10 mouse cellular contexts compared by ENCODE assay signal in genomic region chr17:75055961-75056360, GRCm38 (mm10).
"Had no signal": no experiment of that assay in that cellular context is flagged by ENCODE, and none has a peak within 500 bp of the region (broad histone marks: within the 10 kb centered on the region; RNA-seq: fewer than 3 reads in every experiment).

No protein-coding gene starts in this region.

- DNase-seq: kidney, postnatal 14 days; kidney, postnatal 4 days; layer of hippocampus, adult 9-11 months; liver; lung, adult 18-20 months; lung, postnatal 10 days; lung, postnatal 36 days; thymus, adult 2 months; thymus, postnatal 14 days; thymus, postnatal 4 days had no signal
